Mouse (Mus musculus) CD4-positive, CD25-positive, alpha-beta regulatory T cell, adult 2 months (primary cell): ENCODE data around the gene Man1a.

ENCODE experiments used
- DNase-seq: peaks from one replicate; pipeline ENCODE4 v3.0.0-alpha.2; 2012; ENCODE audit warnings: low read depth, low spot score

Man1a gene

DNA sequence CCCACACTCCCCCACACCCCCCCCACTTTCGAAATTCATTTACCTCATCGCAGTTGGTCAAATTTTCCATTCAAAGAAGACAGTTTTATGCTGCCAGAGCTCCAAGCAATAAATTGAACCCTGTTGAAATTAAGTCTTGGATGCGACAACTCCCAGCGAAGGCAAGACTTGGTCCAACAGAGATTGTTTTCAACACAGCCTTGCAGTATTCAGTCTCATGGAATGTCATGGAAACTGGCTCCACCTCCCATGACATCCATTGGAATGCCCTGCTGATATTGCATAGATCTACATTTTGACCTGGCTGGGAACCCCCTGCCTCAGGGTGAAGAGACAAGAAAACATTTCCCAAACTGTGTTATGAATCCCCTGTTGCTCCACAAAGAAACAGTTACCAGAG, at the start of gene Man1a:
Man1a (minus strand) TSS at position 190 of the 400 bp plus-strand sequence.
- peak; percentile 52 for DNase-seq

DNA sequence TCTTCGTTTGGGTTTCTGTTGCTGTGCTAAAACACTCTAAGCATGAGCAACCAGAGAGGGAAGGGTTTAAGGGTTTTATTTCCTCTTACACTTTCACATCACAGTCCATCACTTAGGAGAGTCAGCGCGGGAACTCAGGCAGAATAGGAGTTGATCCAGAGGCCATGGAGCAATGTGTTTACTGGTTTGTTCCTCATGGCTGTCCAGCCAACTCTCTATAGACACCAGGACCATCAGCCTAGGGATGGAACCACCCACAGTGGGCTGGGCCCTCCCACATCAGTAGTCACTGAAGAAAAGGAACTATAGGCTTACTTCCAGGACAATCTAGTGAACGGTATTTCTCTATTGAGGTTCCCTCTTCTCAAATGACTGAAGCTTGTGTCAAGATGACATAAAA, 45.4 kb upstream of the Man1a start:
- no peak for DNase-seq

DNA sequence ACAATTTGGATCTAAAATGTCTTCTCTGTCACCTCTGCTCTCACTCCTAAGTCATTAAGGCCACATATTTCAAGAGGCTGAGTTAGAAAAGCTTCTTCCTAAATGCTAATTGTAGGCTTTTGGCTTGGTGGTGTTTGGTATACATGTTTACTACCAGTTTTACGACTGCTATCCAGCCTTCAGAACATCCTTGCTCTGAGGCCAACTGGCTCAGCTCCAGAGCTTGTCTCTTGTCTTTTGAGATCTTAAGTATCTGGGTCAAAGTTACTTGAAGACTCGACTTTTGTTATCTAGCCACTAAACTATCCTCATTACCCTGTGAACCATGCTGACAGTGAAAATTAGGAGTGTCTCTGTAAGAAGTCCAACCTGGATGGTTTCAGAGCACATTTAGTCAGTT, 44.0 kb upstream of the Man1a start:
- no peak for DNase-seq

GRCm38 (mm10) chr10:54119303-54119702, 42.9 kb upstream of the Man1a start:
- no peak for DNase-seq

DNA sequence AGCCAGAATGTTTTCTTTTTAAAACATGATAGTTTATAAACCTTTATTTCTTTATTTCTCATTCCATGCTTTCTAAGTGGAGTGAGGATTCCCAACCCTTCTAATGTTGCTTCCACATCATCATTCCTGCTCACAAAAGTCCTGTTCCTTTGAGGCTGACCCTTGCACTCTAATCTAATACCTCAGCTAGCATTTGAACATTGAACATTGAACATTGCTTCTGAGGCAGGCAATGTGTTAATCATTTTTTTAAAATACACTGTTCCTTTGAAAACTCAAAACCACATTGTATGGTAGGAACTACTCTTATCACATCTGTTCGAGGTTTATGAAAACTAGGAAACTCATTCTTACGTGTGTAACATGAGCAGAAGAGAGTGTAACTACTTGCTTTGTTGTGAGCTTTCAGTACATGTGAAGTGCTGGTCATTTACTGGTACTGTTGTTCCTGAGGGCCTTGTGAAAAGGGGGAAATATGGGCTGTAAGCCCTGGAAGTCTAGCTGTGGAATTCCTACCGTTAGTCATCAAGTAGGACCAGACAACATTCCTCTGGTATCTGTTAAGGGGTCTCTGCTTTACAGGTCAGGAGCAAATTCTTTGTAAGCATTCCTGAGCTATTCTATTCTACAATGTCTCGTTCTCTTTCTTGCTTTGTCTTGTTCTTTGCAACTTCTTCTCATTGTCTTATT, 42.0 kb upstream of the Man1a start:
- DNase-seq = no peak

- peak; percentile 82 for DNase-seq
Observed at GRCm38 (mm10) chr10:54117763-54118162, 41.4 kb upstream of the Man1a start.

DNA sequence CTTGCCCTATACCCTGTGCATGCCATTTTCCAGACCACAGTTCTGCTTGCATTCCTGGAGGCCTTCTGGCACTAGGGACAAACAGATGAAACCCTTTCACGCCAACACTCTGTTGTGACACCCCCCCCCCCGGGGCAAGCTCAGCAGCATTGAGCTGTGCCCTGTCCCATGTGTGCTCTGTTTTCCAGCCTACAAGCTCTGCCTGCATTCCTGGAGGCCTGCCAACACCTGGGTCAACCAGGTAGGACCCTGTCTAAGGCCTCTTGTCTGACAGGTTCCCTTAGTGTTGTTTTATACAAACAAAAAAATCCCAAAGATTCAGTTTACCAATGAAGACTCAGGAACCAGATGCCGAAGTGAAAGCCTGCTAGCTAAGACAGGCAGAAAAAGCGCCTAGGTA, 27.3 kb upstream of the Man1a start:
- DNase-seq = no peak

GRCm38 (mm10) chr10:54092081-54092480, 15.7 kb upstream of the Man1a start:
- DNase-seq = no peak

DNA sequence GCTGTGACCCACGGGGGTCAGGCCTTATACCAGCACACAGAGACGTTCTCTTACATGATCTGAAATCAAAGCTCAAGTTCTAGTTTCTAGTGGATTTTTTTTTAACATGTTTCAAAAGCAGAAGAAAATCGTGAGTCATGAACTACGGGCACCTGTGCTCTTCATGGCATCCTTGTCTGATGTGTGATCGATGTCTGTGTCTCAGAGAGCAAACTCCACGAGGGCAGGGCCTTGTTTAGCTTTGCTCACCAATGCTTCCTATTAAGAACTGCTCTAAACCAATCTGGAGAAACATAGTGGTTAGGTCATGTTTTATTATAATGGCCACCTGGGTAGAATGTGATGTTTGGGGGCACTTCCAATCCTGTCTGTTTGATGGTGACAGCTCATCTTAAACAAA, 13.5 kb upstream of the Man1a start:
- DNase-seq = no peak

DNA sequence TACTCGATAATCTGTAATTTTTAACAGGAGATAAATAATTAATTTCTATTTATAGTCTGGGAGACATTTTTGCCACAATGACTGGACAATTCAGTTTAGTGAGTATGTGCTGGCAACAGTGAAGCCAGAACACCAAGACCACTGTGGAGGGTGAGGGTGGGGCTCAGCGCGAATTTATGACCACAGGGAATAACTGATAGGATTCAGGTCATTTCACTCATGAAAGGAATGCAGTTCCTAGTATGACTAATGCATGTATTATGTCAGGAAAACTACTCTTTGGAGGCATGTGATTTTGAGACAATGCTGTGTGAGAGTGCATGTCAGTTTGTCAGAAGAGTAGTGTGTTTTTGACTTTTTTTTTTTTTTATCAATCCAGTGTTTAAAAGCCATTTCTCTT, 10.9 kb upstream of the Man1a start:
- DNase-seq = no peak

DNA sequence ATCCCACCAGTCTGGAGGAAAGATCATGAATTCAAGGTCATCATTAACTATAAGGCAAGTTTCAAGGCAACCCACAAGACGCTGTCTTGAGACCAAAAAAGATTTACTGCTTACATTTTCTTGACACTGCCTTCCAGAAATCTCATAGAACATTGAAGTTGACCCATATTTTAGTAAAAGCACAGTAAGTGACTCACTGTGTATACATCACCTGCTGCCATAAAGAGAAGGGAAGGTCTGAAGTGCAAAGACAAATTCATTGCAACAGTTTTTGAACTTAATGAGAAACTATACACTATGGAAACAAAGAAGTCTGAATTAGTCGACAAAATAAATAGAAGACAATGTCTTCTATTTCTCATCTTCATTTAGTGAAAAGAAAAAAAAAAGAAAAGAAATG, 8.7 kb upstream of the Man1a start:
- DNase-seq = no peak

DNA sequence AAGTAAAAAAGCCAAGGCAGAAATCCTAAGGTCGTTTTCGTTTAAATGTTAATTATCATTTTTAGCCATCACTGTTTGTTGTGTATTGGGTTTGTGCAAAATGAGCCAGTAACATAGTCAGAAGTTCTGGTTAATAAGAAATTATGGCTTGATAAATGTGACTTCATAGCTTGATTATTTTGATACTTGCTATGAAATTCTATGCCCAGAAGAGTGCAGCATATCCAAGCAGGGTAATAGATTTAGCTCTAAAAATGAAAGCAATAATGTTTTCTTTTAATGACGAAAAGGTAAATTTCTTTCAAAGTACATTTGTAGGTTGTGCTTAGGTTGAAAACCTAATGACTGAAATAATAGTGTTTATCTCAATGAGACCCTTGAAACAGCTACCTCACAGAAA, 596 bp upstream of the Man1a start:
- peak; percentile 48 for DNase-seq

GRCm38 (mm10) chr10:54075441-54076010, 883 bp downstream of the Man1a start:
- peak; percentile 95 for DNase-seq

DNA sequence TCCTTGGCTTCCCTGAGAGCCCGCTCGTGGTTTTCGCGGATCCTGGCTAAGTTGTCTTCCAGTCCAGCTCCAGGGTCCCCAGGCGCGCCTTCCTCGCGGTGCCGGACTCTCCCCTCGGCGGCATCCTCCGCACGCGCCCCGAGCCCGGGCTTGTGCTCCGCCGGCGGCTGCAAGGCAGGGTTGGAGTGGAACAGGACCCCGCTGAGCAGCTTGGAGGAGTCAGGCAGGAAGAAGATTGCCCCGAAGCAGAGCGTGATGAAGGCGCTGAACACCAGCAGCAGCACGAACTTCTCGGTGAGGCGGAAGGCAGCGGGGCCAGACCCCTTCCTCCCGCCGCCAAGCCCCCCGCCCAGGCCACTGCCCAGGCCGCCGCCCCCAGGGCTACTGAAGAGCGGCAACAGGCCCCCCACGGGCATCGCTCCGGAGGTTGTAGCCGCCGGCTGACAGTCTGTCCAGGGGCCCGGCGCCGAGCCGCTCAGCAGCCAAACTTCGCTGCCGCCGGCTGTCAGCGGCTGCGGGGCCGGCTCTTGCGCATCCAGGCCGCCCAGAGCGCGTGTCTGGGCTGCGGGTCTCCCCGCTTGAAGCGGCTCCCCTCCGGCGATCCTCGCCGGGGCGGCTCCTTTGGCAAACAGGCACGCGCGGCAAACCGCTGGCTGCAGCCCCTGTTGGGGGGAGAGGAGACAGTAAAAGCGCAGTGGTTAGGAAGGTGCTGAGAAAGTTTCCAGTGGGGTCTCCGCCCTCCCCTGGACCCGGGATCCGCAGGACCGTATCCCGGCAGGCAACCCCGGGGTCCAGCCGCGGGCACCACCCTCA, 1.6 kb downstream of the Man1a start:
- DNase-seq = peak; percentile 66

DNA sequence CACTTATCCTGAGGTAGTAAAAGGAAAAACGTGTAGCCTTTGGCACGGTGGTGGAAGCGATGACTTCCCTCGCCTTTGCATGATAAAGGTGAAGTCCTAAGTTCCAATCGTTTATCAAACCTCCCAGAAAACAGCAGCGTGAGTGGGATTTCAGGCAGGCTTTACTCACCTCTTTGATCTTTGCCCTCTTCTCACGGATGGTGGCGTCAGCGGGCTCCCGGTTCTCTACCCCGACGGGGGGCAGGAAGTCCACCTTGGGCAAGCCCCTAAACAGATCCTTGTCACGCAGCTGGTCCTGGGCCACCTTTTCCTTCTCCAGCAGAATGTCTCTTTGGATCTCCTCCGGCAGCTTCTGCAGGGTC, 2.2 kb downstream of the Man1a start:
- DNase-seq = peak; percentile 70

DNA sequence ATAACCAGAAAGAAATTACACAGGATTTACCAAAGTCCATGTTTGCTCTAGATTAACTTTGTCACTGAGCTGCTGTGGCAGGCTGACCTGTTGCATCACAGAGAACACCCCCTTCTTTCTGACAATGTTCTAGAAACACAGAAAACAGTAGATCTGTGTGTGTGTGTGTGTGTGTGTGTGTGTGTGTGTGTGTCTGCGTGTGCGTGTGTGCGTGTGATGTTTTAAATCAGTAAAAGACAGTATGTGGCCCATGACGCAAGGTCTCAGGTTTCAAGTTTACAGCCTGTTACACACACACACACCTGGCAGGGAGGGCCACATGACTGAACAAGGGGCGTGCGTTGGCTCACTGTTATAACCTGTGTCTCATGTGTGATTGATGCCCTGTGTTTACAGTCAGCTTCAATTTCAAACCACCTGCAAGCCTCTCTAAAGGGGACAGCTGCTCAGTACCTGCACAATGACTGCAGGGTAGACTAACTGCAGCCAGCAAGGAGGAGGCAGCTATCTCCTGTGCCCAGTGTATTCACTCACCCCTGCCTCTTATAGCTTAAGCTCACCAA, 2.7 kb downstream of the Man1a start:
- peak; percentile 75 for DNase-seq

GRCm38 (mm10) chr10:54072336-54072735, 4.1 kb downstream of the Man1a start:
- no peak for DNase-seq

DNA sequence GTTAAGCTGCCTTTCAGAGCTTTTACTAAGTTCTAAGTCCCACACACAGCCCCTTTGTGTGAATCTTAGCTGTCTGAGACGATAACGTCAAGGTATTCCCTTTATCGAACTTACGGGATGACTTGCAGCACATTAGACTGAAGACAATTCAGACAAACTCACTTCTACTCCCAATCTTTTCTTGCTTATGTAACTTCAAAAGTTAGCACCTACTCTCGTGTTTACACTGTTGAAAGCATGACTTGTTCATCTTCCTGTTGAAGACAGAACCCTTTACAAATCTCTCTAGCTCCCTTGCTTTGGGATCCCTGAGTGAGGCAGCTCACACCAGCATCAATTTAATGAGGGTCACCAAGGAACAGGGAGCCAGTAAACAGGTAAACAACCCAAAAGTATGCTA, 5.9 kb downstream of the Man1a start:
- no peak for DNase-seq

DNA sequence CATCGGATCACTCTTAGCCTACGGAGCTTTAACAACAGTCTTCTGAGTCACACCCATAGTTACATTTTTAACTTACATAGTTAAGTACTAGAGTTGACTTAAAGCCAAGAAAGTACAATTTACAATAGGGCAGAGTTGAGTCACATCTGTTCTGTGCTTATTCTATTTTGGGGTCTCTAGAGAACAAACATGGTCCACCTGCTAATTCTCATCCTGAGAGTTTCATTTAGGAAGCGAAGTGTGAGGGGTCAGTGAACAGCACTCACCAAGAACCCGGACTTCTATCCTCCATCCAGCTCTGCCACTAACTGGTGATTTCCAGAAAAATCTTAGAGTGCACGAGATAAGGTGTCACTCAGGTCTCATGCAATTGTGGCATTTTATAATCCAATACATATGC, 7.0 kb downstream of the Man1a start:
- DNase-seq = no peak

- no peak for DNase-seq
Observed at GRCm38 (mm10) chr10:54066683-54067082, 9.7 kb downstream of the Man1a start.

GRCm38 (mm10) chr10:54063551-54064260, 12.7 kb downstream of the Man1a start:
- DNase-seq = no peak

DNA sequence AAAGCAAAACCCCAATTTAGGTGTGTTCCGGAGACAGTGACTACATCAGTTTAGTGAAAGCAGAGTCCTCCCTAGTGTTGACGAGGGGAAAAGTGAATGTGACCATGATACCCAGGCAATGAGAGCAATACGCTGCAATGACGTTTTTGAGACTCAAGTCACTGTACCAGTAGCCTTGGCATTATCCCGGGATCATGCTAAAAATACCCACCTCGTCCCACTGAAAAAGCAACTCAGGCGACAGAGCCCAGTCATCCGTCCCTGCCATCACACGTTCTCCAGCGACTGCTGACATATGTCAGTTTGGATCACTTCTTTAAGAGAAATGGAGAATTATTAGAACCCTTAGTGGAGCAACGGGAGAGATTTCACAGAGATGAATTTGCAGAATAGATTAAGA, 13.6 kb downstream of the Man1a start:
- no peak for DNase-seq
